Mouse (Mus musculus) urinary bladder, postnatal 10 days (tissue): ENCODE data around the gene Tmsb15l.
"Not testable (repeated sequence)": the region's sequence is repeated elsewhere in the genome, so short reads cannot be mapped to it uniquely, and the experiment has no call there.

Experiments used
- DNase-seq: peaks from one replicate; pipeline ENCODE4 v3.0.0; 2022; ENCODE audit warnings: low spot score

The Tmsb15l gene

GRCm38 (mm10) chrX:136976424-136977084, at the start of gene Tmsb15l, which contains the start of gene Tmsb15b1:
TSS of gene Tmsb15l (minus strand) at chrX:136976869.
TSS of gene Tmsb15b1 (minus strand) at chrX:136976874.
- DNase-seq = no peak

DNA sequence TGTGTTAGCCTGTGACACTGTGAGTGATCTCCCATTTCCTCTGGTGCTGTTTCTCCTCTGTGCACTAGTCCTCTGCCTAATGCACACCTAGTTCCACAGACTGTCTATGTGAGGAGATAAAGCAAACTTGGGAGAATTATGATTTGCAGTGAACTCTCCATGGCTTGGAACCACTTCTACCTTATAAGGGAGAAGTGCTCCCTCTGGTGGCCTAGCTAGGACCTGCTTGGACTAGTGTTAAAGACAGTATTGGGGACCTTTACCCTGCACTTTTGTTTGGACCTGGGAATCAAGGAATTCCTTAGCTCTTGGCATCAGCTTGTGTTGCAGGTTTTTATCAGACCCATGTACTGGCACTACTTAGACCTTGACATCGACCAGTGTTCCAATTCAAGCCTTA, 42.6 kb upstream of the Tmsb15l start:
- DNase-seq = no peak

DNA sequence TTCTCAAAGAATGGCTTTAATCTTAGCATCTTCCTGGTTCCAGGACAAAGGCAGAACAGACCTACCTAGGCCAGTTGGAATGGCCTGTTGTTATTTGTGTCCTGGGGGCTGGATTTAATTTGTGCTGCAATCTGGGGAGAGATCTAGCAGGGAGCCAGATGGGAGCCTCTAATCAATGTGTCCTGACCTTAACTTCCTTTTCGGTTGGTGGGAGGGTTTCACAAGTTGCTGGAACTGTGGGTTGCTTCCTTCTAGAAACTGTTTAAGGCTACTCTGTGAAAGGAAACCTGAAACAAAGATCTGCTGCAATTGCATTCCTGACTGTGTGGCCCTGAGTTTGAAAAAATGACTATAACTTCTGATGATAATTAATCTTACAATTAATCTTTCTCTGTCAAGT, 41.0 kb upstream of the Tmsb15l start:
- no peak for DNase-seq

GRCm38 (mm10) chrX:137015099-137015709, 38.5 kb upstream of the Tmsb15l start:
- DNase-seq = no peak

DNA sequence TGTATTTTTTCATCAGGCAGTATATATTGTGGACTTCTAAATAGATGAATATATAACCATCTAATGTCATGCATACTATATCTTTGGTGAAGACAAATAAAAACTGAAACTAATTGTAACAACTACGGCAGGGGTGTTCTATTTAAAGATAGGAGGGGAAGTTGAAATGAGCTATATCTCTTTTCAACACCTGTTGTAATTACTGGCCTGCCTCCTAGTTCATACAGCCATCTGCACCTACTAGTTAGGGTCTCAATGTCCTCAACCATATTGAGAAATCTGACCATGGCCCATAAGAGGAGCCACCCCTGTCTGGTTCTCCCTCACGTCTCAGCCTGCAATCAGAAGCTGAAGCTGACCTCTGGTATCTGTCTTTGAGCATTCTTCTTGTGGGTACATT, 19.6 kb upstream of the Tmsb15l start:
- no peak for DNase-seq

DNA sequence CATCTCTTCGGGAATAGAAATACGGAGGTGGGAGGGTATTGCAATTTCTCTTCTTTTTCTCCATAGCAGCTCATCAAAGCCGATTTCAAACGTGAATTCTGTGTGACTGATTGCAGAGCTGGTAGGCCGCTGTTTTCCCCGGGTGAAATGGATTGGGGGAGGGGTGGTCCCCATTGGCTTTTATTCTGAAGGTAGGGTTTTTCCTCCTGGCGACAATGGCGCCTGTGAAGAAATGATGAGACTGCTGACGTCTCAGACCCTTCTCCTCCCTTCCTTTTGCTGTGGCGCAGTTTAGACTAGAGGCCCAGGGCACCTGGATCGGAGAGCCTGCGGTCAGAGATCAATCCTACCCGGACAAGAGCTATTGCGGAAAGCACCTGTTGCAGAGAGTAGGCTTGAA, 17.0 kb upstream of the Tmsb15l start:
- no peak for DNase-seq

- DNase-seq = no peak
These were observed 16.4 kb upstream of the Tmsb15l start, which contains the start of gene Zcchc18 for GRCm38 (mm10) chrX:136992978-136993547. TSS of gene Zcchc18 (plus strand) at chrX:136993155.

GRCm38 (mm10) chrX:136992191-136992965, 15.7 kb upstream of the Tmsb15l start:
- DNase-seq = no peak

DNA sequence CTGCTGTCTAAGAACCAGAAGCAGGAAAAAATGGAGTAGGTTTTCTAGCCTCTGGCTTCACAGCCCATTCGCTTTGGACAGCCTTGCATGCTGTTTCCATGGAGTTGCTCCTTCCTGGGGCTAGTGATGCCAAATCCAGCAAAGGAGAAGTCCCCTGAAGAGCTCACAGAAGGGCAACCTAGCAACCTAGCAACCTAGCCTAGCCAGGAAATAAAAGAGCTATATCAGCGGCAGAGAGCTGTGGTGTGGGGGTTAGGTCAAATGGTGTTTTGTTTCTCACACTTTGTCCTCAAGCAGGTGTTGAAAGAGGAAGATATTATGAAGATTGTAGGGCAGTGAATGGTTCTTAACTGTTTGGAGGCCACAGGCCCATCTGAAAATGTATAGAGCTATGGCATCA, 14.6 kb upstream of the Tmsb15l start:
- no peak for DNase-seq

DNA sequence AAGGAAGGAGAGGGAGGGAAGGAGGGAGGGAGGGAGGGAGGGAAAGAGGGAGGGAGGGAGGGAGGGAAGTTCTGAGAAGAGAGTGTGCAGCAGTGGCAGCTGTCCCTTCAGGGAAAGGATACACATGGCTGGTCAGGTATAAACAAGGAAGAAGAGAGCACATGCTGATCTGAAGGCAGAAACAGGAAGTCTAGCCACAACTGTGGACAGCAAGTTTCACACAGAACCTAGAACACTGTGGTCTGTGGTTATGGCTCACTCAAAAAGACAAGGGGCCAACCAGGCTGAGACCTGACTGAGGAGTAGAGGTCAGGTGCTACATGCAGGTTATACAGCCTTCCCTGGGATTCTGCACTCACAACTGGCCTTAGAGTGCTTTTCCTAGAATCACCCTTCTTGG, 9.4 kb upstream of the Tmsb15l start:
- DNase-seq = no peak

DNA sequence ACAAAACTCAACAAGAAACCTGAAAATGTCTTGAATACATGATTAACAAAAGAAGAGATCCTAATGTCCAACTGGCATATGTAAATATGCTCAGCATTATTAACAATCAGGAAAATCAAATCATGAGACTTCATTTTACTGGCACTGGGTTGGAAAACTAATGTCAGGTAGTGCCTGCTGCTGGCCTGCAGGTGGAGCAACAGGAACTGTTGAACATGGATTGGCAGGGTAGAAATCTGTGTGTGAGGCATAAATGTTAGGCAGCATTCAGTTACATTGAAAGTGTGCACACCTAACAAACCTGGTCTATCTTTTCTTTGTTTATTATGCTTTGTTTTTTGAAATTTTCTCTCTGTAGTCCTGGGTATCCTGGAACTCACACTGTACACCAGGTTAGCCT, 1.9 kb upstream of the Tmsb15l start:
- no peak for DNase-seq

DNA sequence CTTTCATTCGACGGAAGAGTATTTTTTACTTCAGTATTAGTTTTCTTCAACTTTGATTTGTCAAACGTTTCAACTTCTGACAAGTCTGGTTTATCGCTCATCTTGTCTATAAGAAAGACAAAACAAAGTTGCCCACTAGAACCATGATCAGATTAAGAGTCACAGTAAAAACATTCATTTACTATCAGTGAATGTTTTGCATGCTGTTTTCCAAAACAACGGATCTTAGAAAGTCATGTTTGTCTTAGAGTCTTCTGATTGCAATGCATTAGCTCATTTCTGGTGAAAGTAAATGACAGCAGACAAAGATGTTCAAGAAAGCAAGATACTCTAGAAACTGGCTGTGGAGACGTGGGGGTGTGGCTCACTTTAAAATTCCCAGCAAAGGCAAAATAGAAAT, 1.3 kb downstream of the Tmsb15l start, which contains the start of gene Tmsb15b2:
Gene Tmsb15b2 (minus strand): TSS at position 101 of the 400 bp plus-strand sequence.
- not testable (repeated sequence) for DNase-seq

- no peak for DNase-seq
These were observed 17.0 kb downstream of the Tmsb15l start for GRCm38 (mm10) chrX:136959688-136960087.

DNA sequence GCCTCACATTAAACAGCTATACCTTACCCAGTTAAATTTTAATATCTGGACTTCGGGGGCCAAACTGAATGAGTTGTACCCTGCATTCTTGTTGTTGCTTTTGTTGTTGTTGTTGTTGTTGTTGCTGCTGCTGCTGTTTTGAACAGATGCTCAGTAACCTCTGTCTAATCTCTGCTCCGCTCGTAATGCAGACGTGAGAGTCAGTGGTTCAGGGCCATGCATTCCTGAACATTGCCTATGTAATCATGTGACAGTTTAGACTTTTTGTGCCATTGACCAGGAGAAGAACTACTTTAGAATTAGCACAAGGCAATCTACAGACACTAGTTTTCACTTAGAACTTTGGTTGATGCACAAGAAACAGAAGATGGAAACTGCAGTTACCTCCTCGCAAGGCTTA, 18.4 kb downstream of the Tmsb15l start:
- not testable (repeated sequence) for DNase-seq

DNA sequence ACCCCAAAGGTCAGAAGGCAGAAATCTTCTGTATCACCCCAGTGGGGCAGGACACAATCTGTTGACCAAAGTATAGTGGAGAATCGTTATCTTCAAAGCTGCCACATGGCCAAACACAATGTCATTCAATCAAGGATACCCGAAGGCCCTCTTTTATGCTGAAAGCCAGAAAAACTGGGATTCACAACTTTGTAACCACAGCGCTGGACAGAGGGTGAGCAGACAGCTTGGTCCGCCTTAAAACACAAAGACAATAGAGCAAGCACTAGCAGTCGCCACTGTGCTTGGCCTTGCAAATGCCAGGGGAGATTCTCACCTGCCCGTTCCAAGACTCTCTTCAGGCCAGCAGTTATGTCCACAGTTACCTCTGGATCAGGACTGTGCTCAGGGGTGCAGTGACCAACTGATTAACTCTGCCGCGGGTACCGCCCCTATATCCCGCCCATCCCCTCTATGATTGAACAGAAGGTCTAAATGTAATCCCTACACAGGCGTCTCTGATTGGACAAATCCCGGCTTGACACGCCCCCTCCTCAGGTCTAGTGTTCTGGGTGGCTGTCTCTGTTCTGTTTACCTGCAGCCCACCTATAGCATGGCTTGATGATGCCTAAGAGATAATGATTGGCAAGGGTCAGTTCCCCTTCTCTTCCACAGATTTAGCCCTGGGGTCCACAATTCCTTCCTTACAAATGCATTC, 18.9 kb downstream of the Tmsb15l start:
- not testable (repeated sequence) for DNase-seq

DNA sequence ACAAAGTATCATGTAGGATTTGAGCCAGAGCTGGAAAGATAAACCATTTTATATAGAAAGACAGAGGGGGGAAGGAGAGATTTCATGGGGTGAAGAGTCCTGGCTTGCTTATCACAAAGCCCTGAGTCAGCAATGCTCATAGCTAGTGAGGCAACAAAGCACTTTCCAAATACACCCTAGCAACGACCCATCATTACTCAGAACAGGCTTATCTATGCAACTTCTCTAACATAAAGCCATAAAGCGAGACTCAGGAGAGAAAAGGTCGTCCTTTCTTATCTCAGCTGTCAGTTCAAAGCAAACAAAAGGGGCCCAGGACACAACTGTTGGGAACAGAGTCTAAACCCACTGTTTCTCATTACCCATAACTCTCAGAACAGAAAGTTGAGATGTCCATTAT, 38.7 kb downstream of the Tmsb15l start:
- no peak for DNase-seq

DNA sequence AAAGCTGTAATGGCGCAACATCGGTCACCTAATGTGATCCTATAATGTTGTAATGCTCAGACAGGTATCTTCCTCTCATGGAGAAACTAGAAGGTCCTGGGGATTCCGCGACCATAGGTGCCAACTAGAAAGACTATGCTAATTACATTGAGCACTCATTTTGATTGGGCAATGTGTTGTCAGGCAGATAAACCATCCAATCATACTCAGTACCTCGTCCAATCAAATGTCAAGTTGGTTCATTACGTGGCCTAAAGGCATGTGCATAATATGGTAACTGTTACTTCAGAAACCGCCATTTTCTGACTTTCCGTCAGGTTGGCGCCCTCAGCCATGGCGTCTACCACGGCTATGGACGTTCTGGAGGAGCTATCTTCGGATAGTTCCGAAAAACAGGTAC, 49.6 kb downstream of the Tmsb15l start, which contains the start of gene H2bfm:
Gene H2bfm (plus strand): TSS at position 295 of the 400 bp plus-strand sequence.
- DNase-seq = no peak

DNA sequence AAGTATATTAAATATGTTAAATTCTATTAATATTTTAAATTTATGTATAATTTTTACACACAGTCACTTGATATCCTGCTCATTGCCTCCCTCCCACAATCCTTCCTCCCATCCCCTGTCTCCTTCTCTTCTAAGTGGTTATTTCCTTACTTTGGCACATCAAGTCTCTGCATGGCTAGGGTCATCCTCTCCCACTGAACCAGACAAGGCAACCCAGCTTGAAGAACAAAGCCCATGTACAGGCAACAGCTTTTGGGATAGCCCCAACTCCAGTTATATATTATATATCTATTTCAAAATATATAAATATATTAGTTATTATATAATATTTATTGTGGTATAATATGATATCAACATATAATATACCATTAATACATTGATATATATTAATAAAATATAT, 50.8 kb downstream of the Tmsb15l start:
- DNase-seq = no peak
